Mouse (Mus musculus) CD4-positive, CD25-positive, alpha-beta regulatory T cell, adult 4 months (primary cell): Measurements from ENCODE around the gene Adipor1. TPM values are rescaled to one million over a fixed set of nuclear protein-coding genes. Genes with fewer than 3 reads are reported as not detected.
A peak's percentile ranks its signal among the peaks of the same experiment; 100 is the strongest.
"Not testable (repeated sequence)": the region's sequence is repeated elsewhere in the genome, so short reads cannot be mapped to it uniquely, and the experiment has no call there.

Experiments
- ATAC-seq: one replicate; pipeline ENCODE4 v1.8.0; 2017
- polyA plus RNA-seq, 2 experiments: library from polyadenylated mRNA; unstranded; fragments of 100-300 nt; shearing (Covaris generic); gene quantifications; one replicate each; pipeline ENCODE4 v1.2.1; 2017

Gene Adipor1
- polyA plus RNA-seq, 2 experiments from 2014 or later: 26.7 to 30.7 TPM

DNA sequence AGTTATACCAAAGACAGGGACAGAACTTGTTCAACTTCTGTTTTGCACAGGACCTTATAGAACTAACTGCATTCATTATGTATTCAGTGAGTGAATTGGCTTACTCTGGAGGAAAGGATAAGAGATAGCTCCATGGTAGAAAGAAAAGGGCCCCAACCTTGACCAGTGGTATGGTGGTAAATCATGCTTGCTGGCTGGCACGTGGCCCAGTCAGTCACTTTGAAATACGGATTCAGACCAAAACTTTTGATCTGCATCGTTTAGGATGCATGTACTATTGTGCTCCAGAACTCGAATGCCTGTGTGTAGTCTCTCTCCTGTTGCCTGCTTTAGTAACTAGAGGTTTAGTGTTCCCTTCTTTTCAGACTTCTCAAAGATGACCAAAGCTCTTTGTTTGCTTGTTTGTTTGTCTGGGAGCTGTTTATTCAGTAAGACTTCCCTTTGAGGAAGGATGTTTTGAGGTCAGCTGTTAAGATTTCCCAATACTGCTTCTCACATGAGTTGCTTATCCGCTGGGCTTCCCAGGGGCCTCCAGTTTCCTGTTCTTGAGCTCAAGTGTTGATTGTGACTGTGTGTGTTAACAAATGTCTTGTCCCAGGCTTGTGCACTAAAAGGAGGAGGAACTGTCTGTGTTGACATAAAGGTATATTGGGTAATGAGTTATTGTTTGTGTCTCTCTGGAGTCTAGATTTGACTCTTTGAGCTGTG lies 4.7 kb downstream of the Adipor1 start:
- ATAC-seq: no peak

GRCm38 (mm10) chr1:134423911-134424310 lies 8.7 kb downstream of the Adipor1 start:
- no peak for ATAC-seq

DNA sequence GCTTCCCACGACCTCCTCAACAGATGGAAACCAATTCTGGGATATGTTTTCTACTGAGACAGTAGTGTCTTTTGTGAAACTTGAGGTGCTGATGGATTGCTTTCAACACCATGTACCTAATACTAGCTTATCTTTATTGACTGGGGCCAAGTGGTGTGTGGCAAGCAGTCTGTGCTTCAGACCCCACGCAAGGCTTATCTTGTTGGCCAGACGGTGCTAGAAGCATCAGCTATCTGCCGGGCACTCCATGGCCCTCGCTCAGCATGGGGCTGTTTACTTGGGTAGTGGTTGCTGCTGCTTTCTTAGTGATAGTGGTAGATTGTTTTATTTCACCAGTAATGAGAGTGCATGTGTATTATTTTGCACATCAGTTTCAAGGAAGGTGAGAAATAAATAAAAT lies 11.1 kb downstream of the Adipor1 start:
- no peak for ATAC-seq

DNA sequence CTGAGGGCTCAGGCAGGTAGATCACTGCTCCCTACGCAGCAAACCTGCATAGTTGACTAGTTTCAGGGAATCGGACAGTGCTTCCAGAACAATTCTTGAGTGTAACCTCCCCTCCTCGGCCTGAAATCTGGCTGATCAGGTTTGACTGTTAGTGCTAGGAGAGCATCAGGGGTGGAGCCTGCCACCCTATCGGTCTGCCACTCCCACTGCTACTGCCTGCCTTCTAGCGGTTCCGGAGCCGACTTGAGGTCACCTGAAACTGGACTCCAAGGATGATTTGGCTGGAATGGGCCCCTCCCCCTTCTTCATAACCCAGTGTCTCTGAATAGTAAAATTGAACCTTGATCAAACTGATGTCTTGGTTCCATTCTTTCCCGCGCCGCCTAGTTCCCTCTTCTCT lies 17.8 kb downstream of the Adipor1 start:
- no peak for ATAC-seq

- ATAC-seq: no peak
Observed at GRCm38 (mm10) chr1:134433473-134433872, 18.3 kb downstream of the Adipor1 start.

DNA sequence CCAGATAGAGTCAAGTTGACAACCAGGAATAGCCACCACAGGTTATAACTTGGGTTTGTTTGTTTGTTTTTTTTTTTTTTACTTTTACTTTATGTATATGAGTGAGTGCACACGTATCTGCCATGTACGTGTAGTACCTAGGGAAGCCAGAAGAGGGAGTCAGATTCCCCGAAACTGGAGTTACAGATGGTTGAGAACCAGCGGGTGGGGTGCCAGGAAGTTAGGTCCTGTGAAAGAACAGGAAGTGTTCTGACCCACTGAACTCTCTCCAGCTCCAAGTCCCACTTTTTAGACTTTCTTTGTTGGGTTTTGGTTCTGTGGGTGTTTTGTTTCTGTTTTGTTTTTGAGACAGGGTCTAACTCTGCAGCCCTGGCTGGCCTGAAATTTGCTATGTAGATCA lies 20.2 kb downstream of the Adipor1 start:
- peak; percentile 43 for ATAC-seq

- ATAC-seq: no peak
Observed at GRCm38 (mm10) chr1:134440437-134440836, 25.3 kb downstream of the Adipor1 start.

DNA sequence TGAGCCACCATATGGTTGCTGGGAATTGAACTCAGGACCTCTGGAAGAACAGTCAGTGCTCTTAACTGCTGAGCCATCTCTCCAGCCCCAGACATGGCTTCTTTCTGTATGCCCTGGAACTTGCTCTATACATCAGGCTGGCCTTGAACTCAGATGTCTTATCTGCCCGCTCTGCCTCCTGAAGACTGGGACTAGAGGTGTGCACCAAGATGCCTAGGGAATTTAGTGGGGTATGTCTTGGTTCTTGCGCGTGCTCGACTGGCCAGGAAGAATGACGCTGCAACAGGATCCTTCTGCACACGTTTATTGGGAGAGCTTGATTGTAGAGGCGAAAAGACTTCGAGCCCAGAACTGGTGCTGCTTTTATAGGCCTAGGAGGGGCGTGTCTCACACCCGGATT lies 26.6 kb downstream of the Adipor1 start:
- ATAC-seq: not testable (repeated sequence)

DNA sequence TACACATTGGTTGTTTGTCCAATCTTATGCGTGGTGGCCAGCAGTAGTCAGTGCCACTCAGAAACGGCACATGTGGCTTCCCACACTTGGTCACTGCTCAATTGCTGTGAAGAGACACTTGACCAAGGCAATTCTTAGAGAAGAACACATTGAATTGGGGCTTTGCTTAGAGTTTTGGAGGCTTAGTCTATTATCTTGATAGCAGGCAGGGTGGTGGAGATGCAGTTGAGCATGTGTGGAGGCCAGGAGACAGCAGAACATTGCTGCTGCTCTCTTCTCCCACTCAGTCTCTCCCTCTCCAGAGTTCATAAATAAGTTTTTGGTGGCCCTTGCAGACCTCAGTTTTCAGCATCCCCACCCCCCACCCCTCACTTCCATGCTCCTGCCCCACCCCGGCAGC lies 27.2 kb downstream of the Adipor1 start:
- ATAC-seq: no peak

DNA sequence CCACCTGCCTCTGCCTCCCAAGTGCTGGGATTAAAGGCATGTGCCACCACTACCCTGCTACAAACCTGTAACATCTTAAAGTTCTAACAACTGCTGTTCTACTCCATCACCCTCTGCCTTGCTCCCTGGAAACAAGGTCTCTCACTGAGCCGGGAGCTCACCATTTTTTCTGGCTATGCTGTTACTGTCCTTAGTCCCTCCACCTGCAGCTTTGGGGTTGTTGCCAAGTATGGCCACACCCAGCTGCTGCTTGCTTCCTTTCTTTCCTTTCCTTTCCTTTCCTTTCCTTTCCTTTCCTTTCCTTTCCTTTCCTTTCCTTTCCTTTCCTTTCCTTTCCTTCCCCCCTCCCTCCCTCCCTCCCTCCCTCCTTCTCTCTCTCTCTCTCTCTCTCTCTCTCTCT lies 28.1 kb downstream of the Adipor1 start:
- ATAC-seq: not testable (repeated sequence)

GRCm38 (mm10) chr1:134445418-134445817 lies 30.2 kb downstream of the Adipor1 start:
- no peak for ATAC-seq

DNA sequence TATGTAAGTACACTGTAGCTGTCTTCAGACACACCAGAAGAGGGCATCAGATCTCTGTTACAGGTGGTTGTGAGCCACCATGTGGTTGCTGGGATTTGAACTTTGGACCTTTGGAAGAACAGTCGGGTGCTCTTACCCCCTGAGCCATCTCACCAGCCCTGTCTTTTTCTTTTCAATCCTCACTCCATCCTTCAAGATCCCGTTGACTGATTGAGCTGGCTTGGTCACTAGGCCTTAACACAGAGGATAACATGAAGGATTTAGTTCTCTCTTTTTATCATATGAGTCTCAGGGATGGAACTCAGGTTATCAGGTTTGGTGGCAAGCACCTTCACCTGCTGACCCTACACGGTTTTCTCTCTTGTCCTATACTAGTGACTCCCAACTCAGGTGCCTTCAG lies 33.4 kb downstream of the Adipor1 start:
- ATAC-seq: not testable (repeated sequence)

DNA sequence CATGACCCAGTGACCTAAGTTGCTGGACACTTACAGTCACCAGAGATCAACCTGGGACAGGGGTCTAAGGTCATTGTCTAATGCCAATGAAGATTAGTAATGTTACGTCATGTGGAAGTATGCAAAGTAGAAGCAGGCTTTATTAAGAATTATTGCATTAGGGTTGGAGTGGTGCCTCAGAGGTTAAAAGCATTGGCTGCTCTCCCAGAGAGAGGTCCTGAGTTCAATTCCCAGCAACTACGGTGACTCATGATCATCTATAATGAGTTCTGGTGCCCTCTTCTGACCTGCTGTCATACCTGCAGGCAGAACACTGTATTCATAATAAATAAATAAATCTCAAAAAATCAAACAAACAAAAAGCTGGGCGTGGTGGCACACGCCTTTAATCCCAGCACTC lies 35.0 kb downstream of the Adipor1 start:
- ATAC-seq: no peak

DNA sequence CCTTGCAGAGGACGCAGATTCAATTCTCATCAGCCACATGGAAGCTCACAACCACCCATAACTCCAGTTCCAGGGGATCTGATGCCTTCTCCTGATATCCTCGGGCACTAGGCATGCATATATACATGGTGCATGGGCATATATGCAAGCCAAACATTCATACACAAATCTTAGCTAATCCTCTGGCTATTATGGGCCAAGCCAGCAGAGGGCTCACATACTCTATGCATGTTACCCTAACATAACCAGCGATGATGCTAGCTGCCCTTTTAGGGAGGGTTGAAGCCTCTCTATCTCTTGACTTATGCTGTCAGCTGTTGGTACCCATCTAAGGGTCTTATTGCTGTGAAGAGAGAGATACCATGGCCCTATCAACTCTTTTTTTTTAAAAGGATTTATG lies 35.8 kb downstream of the Adipor1 start:
- peak; percentile 42 for ATAC-seq

DNA sequence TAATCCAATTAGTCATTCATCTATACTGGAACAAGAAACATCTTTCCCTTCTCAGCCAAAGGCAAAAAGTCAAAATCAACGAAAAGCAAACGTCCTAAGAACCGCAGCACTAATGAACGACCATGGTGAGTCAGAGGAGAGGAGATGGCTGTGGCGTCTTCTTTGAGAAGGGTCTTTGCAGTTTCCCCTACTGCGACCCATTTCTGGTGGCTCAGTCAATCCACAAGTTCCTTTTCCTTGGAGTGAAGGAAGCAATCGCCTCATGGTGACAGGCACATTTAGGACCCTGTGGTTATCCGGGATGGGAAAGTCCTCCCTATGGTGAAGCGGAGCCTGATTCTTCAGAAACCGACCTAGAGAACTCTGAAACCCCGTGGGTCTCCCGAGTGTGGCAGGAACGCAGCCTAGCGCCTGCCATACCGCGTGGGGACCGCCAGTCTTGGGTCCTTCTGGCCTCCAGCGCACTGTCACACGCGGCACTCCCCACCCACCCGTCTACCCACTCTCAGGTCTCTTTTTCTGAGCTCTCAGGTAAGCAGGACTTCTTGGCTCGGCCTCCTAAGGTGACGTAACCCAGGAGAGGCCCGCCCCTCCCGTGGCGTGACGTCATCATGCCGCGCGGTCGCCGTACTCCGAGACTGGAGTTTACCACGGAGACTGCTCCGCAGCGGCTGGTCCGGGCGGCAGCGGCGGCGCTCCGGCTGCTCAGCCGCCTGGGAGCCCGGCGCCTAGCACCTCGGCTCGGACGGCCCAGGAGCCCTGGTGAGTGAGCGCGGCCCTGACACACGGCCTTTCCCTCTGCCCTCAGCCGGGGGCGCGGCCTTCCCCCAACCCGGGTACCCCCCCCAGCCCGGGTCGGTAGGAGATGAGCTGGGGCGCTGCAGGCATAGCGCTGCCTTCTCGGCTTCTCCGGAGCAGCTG lies 40.0 kb downstream of the Adipor1 start, which contains the start of gene Klhl12:
Klhl12 (plus strand) TSS at position 628 of the 921 bp plus-strand sequence.
- peak; percentile 89 for ATAC-seq

DNA sequence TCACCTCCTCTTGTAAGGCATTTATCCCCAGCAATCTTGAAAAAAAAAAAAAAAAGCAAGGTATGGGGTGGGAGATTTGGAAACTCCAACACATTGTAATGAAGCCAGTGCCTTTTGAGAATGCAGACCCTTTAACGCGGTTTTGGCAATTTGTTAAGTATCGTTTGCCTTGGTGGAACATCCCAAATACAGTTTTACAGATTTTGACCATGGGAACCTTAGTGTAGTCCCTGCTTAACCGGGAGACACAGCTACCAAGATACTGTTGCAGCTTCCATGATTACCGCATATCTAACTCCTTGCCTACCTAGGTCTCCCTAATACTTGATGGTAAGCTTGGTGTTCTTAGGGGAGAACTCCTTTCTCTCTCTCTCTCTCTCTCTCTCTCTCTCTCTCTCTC lies 40.9 kb downstream of the Adipor1 start:
- no peak for ATAC-seq

DNA sequence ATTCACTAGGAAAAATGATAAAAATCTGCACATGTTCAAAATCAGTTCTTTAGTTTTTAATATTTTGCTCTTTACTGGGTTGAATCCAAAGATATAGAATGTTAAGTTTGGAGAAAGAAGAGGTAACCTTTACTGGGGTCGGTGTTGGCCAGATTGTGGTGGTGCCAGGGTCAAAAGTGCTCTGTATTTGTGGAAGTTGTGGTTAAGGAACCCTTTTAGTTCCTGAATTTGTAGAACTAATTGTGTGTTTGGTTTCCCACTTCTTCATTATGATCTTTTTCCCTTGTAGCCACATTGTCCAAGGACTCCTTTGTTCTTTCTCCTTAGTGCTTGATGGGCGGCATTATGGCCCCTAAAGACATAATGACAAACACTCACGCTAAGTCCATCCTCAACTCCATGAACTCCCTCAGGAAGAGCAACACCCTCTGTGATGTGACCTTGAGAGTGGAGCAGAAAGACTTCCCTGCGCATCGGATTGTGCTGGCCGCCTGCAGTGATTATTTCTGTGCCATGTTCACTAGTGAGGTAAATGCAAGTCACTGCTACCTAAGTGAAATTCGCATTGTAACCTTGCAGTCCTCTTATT lies 43.1 kb downstream of the Adipor1 start:
- no peak for ATAC-seq

DNA sequence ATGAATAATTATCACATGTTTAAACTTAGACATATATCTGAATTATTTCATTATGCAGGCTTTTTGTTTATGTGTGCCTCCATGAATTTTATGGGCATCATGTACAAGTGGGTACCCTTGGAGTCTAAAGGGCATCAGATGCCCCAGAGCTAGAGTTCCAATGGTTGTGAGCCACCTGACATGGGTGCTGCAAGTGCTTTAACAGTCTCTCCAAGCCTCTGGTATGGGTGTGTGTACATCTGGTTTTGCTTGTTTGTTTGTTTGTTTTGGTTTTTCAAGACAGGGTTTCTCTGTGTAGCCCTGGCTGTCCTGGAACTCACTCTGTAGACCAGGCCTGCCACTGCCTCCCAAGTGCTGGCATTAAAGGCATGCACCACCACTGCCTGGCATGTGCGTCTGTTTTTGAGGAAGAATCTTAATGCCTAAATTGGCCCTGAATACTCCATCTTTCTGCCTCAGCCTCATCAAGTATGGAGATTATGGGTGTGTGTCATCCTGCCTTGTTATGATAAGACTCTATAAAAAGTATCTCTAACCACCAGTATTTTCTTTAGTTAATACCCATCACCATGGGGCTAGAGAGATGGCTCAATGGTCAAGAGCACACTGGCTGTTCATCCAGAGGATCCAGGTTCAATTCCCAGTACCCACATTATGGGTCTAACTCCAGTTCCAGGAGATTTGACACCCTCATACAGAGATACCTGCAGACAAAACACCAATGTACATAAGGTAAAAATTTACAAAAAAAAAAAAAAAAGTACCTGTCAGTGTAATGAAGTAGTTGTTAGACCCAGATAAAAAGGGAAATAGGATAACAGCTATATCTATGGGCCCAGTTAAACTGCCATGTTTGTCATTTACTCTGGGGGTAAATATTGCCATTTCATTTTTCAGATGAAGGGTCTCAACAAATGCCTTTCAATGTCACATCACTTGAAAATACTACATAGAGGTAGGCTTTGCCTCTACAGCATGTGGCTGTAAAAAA lies 45.4 kb downstream of the Adipor1 start:
- no peak for ATAC-seq
